Mouse (Mus musculus) adrenal gland, postnatal 36 days (tissue): ENCODE measurements at regions not wholly inside any gene's neighbourhood (a gene's known extent, or its start where the extent isn't known, plus 50 kb on each side); places are given as distances from the start of the nearest gene placed in this dataset.

Experiments used
- DNase-seq, 2 experiments: peaks; one replicate each; pipeline ENCODE4 v3.0.0; 2021; ENCODE audit warnings: mixed read lengths in 1 of 2

- no peak for DNase-seq
These were observed 287.9 kb downstream of the Cd109 start for GRCm38 (mm10) chr9:78903211-78903610.

- DNase-seq: no peak
These were observed 302.0 kb downstream of the Cd109 start for GRCm38 (mm10) chr9:78917336-78917735.

GRCm38 (mm10) chr9:78925977-78926593 is 310.7 kb downstream of the Cd109 start:
- no peak for DNase-seq

GRCm38 (mm10) chr9:78941648-78942047 is 326.3 kb downstream of the Cd109 start:
- no peak for DNase-seq

- DNase-seq: no peak
These were observed 349.5 kb downstream of the Cd109 start for GRCm38 (mm10) chr9:78964813-78965212.

- no peak for DNase-seq
These were observed 350.0 kb downstream of the Cd109 start for GRCm38 (mm10) chr9:78965226-78965950.

GRCm38 (mm10) chr9:78971731-78972130 is 356.4 kb downstream of the Cd109 start:
- no peak for DNase-seq

GRCm38 (mm10) chr9:78983734-78984133 is 368.4 kb downstream of the Cd109 start:
- no peak for DNase-seq

GRCm38 (mm10) chr9:78985184-78985864 is 370.0 kb downstream of the Cd109 start:
- no peak for DNase-seq

GRCm38 (mm10) chr9:78991310-78991709 is 376.0 kb downstream of the Cd109 start:
- DNase-seq: no peak

- no peak for DNase-seq
These were observed 385.7 kb downstream of the Cd109 start for GRCm38 (mm10) chr9:79001081-79001480.

GRCm38 (mm10) chr9:79001930-79002329 is 386.6 kb downstream of the Cd109 start:
- DNase-seq: no peak

- DNase-seq: no peak
These were observed 389.1 kb downstream of the Cd109 start for GRCm38 (mm10) chr9:79004296-79004980.

- DNase-seq: no peak
These were observed 406.9 kb downstream of the Cd109 start for GRCm38 (mm10) chr9:79022291-79022690.

- DNase-seq: no peak
These were observed 412.9 kb downstream of the Cd109 start for GRCm38 (mm10) chr9:79028234-79028633.

GRCm38 (mm10) chr9:79029456-79029855 is 414.1 kb downstream of the Cd109 start:
- no peak for DNase-seq

- no peak for DNase-seq
These were observed 420.3 kb downstream of the Cd109 start for GRCm38 (mm10) chr9:79035677-79036076.

GRCm38 (mm10) chr9:79037054-79037453 is 421.7 kb downstream of the Cd109 start:
- no peak for DNase-seq

- DNase-seq: no peak
These were observed 423.6 kb downstream of the Cd109 start for GRCm38 (mm10) chr9:79038971-79039370.

GRCm38 (mm10) chr9:79044344-79044743 is 429.0 kb downstream of the Cd109 start:
- no peak for DNase-seq

GRCm38 (mm10) chr9:79045314-79045713 is 430.0 kb downstream of the Cd109 start:
- DNase-seq: peak; percentile 47 to 63

GRCm38 (mm10) chr9:79071961-79072360 is 456.6 kb downstream of the Cd109 start:
- DNase-seq: peak in 1 of 2 experiments; percentile 7

GRCm38 (mm10) chr9:79109611-79110010 is 494.3 kb downstream of the Cd109 start:
- peak in 1 of 2 experiments; percentile 3 for DNase-seq
